Mouse (Mus musculus) urinary bladder, postnatal 36 days (tissue): ENCODE results near the gene Slc7a7.

Experiments used
- DNase-seq, 2 experiments: peaks; one replicate each; pipeline ENCODE4 v3.0.0; 2022; ENCODE audit warnings: low spot score in 2 of 2, mixed read lengths in 1 of 2

Slc7a7 gene

DNA sequence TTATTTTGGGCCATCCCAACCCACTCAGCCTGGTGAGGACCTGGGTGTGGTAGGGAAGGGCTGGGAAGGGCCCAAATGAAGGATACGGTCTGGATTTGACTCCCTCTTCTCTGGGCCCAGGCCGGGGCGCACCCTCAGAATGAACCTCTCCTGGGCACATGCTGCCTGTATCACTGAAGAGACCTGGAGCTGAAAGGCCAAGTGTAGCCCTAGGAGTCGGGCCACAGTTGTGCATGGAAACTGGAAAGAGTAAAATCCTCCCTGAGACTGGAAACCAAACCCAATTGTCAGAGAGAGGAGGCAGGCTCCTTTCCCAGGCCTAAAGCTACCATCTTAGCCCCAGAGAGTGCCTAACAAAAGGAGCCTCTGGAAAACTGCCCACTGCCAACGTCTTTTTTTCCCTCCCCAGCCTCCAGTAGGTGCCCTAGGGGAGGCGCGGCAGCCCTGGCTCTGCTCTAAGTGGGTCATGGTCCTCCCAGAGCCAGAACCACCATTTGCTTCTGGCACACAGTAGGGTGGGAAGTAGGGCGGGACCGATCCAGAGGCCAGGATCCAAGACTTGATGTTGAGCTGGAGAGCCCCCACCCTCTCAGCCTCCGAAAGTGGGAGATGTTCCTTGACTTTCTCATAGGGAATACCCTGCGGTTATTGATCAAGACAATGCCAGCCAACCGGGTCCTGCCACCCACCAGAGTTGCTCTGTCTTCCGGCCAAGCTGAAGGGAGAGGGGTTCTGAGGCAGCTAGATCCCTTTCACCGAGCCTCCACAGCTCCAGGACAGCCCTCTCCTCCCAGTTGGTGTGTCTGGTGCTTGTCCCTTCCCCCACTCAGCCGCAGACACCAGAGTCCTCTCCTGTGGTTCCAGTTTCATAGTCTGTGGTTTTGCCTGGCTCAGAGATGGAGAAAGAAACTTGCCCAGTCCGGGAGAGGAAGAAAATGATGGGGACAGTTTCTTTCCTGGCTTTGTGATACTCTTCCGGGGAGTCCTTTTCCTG, 15.6 kb upstream of the Slc7a7 start:
- DNase-seq = peak in 1 of 2 experiments; percentile 29

DNA sequence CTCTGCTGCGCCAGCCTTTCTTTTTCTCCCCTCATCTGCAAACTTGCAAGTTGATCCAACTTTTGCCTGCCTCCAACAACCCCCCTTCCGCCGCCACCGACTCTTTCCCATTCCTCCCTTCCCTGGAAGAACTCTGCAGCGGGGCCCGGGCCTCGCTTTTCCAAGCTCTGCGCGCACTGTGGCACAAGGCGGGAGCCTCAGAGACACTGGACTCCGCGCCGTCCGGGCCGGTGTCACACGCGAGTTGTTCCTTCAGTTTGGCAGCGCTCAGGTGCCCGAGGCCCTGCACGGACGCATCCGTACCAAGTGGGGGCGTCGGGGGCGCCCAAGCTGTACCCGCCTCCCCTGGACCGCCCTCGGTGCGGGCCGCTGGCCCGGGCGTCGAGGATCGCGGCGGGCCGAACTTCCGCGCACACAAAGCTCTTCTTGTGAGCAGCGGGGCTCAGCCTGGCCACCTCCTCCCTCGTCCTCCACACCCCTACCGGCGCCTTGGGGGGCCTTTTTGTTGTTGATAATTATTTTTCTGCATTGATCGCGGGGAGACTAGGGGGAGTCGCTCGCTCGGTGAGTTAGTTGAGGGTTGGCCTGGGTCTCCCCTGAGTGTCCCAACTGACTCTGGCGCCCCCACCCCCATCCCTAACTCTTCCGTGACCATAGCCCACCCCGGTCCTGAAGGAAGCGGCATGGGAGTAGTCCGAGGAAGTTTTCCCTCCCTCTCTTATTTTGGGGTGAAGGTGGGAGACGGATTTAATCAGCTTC, 14.7 kb upstream of the Slc7a7 start:
- peak in 1 of 2 experiments; percentile 39 for DNase-seq

DNA sequence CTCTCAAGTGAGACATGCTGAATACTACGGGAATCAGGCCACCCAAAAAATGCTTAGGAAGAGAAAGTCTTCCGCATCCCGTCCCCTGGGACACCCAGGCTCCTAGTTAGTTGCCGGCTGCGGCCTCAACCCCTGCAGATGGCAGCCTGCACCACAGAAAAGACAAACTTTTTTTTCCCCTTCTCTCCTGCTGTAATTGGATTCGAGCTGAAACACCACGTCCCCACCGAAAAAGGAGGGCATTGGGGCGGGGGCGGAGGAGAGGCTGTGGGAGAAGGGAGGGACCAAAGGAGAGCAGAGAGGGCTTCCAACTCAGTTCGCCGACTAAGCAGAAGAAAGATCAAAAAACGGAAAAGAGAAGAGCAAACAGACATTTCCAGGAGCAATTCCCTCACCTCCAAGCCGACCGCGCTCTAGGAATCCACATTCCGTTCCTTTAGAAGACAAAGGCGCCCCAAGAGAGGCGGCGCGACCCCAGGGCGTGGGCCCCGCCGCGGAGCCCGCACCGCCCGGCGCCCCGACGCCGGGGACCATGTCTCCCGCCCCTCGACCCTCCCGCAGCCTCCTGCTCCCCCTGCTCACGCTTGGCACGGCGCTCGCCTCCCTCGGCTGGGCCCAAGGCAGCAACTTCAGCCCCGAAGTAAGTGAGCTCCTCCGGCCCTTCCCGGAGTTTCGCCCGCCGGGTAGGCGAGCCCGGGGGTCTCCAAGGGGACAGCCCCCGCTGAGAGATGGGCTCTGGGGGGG, 13.9 kb upstream of the Slc7a7 start, which contains the start of gene Mmp14:
TSS of gene Mmp14 (plus strand) at position 279 of the 744 bp plus-strand sequence.
- peak; percentile 68 to 79 for DNase-seq

DNA sequence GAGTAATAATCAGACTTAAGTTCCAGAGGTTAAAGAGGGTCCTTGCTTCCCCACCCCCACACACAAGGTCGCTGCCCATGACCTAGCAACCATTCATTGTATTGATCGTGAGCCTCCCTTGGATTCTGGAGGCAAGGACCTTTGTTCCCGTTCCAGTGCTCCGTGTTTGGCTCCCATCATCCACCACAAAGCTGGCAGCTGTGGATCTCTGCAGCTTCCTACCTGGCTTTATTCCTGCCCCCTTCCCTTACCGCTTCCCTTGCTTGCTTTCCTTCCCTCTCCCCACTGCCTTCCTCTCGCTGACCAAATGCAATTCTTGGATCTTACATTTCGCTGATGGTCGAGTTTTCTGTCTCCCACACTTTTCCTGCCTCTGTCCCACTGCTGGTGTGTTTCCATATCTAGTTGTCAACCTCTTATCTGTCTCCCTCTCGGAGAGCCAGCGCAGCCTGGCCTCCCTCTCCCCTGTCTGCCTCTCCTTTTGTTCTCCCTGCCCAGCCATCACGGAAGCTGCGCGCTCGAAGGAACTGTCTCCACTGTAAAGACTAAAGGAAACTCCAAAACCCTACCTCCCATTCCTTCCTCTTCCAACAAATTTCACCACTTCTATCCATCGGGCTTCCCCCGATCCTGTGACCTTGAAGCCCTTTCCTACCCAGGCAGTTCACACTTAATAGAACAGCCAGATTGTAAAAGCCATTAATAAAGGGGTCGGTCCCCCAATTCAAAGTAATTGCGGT, 13.0 kb upstream of the Slc7a7 start:
- no peak for DNase-seq

DNA sequence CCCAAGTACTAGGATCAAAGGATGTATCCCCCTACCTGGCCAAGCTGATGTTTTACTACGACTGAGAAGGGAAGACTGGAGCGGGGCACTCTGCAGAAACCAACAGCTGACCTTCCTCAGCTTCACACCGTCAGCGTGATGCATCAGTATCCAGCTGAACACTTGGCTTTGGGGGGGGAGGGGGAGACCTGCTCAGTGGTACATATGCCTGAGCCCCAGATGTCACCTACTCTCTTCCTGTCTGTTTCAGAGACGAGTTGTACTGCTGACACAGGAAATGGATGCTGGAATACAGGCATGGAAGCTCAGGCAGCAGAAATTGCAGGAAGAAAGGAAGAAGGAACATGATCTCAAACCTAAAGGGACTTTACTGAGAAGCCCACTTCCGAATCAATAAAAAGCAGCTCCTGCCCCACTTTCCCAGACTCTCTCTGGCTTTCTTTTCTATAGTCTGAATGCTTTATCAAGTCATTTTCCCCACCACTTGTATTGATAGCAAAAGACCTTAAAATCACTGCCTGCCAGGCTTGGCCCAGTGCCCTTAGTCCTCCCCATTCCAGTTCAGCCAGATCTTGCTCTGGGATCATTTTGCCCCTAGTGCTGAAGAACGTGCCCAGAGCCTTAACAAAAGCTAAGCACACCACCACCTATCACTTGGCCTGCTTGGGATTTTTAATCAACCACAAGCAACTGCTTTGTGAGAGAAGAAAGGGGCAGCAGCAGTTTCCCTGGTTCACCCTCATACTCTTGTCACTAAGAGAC, 11.9 kb upstream of the Slc7a7 start:
- no peak for DNase-seq

DNA sequence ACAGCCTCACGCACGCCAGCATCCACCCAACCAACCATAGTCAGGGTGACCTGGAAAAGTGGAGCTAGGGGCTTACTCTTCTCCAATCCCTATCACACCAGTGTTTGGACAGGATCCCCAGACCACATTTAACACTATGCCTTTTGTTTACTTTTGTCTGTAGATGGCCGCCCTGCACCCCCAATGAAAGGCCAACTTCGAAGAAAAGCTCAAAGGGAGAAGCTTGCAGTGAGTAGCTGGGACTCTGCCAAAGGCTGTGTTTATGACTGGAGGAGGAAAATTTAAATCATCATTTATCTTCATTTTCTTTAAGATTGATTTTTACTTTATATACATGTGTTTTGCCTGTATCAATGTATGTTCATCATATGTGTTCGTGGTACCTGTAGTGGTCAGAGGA, 10.8 kb upstream of the Slc7a7 start:
- DNase-seq = no peak

DNA sequence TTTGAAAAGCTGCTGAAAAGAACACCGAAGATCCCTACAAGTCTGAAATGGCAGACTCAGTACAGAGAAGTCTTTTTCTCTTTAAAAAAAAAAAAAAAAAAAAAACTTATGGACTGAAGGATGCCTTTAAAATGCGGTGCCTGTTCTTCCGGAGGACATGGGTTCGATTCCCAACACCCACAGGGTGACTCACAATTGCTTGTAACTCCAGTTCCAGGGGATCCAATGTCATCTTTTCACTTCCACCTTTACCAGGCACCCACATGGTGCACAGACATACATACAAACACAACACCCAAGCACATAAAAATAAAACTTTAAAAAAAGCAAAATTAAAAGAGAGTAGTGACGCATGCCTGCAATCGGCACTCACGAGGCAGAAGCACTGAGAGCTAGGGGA, 10.1 kb upstream of the Slc7a7 start:
- no peak for DNase-seq

DNA sequence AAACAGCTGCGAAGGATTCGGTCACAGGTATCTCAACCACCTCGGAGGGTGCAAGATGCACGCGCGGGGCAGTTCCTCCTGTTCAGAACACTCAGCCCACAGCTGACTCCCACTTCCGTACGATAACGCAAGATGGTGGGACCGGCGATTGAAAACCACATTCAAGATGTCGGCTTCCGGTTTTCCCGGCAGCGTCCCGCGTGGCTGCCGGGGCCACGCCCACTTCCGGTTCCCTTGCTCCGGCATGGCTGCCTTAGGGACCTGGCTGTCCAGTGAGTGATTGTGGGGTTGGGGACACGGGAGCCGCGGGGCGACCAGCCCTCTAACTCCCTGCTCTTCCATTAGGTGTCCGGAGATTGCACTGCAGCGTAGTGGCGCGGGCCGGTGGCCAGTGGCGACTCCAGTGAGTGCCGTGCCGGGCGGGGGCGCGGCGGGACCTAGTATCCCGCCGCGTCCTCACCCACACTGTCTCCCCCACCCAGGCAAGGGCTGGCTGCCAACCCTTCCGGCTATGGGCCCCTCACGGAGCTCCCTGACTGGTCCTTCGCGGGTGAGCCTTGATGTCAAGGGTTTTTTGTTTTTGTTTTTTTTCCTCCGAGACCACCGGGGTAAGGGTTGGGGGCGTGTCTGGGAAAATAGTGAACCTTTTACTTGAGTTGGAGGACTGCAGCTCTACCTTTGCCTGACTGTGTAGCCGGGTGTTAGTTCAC, 9.3 kb upstream of the Slc7a7 start, which contains the start of gene Mrpl52:
TSS of gene Mrpl52 (plus strand) at position 221 of the 710 bp plus-strand sequence.
- peak; percentile 89 to 93 for DNase-seq

DNA sequence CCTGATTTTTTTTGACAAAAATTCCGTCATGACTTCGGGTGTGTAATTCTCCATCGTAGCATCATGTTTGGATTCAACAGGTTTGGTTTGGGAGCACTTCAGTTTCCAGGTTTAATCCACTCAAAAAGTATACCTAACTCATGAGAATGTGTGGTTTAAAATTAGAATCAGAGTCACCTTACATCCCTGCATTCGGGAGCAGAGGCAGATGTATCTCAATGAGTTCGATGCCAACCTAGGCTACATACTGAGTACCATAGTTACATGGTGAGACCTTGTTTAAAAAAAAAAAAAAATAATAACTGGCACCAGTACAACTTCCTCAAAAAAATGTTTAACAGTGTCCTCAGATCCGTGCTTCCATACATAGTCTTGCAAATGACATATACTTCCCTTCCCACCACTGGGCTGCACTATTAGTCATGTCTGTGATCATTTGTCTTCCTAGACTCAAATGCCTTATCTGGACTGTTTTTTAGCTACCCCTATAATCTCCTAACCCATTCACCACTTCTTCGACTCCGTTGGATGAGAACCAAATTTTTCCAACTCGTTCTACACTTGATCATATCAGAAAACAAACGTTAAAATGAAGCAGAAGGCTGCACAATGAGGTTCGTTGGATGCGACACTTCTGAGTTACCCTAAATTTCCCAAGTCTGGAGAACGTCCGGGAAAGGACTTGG, 8.6 kb upstream of the Slc7a7 start:
- DNase-seq = no peak

DNA sequence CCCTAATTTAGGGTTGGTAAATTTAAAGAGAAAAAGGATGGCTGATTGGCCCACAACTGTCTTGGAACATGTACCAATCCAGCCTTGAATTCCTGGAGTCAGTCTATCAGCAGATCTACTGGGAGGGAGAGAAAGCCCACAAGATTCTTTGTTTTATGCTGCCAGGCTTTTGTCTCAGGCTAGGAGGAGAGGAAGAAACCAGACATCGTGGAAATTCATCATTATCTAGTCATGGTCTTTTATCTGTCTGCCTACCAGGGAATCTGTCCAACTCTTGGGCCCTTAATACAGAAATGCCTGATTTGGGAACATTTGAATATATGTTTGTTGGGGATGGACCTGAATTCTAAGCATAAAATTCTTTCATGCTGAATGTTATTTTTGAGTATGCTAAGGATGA, 8.0 kb upstream of the Slc7a7 start:
- no peak for DNase-seq

DNA sequence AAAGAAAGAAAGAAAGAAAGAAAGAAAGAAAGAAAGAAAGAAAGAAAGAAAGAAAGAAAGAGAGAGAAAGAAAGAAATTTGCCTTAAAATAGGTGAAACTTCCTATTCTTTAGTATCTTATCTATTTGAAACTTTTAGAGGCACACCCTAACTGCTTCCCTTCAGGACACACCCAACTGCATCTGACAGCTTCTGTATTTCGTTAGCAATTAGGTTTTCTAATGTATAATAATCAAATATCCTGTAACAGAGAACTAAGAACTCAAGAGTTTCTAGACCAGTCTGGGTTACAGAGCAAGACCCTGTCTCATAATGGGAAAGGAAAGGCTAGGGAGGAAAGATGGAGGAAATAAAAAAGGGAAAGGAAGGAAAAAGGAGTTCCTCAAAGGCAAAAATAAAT, 7.1 kb upstream of the Slc7a7 start:
- DNase-seq = no peak

DNA sequence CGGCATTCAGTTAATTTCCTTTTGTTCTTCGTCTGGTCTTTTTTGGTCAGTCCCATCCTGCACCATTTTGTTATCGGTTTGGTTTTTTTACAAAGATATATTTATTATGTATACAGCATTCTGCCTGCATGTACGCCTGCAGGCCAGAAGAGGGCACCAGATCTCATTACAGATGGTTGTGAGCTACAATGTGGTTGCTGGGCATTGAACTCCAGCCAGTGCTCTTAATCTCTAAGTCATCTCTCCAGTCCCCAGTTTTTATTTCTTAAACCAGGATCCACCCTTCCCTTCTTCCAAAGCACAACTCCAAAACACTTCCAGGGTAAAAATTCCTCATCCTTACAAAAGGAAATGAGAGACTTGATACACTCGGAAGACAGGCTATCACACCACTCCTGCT, 5.8 kb upstream of the Slc7a7 start:
- no peak for DNase-seq

DNA sequence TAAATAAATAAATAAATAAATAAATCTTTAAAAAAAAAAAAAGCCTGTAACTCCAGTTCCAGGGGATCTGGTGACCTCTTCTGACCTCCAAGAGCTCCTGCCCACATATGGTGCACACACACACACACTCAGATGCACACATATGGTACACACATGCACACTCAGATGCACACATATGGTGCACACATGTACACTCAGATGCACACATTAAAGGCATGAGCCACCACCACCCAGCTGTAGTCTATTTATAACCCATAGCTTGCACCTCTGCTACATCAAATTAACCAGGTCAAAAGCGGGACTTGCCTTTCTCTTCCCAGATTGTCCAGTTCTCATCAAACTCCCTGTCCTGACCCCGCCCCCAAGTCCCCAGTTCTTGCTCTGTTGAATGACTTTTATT, 3.4 kb upstream of the Slc7a7 start:
- DNase-seq = no peak

DNA sequence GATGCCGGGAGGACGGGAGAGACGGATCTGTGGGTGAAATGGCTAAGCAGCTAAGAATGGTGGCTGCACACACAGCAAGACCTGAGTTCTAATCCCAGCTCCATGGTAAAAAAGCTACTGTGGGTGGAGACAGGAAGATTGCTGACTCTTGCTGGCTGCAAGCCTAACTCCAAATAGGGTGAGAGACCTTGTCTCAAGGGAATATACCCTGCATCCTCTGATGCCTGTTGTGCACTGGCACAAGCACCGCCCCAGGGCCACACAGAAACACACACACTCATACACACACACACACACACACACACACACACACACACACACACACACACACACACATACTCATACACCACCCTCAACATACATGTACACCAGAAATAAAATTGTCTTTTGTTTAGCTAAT, 750 bp downstream of the Slc7a7 start:
- no peak for DNase-seq

DNA sequence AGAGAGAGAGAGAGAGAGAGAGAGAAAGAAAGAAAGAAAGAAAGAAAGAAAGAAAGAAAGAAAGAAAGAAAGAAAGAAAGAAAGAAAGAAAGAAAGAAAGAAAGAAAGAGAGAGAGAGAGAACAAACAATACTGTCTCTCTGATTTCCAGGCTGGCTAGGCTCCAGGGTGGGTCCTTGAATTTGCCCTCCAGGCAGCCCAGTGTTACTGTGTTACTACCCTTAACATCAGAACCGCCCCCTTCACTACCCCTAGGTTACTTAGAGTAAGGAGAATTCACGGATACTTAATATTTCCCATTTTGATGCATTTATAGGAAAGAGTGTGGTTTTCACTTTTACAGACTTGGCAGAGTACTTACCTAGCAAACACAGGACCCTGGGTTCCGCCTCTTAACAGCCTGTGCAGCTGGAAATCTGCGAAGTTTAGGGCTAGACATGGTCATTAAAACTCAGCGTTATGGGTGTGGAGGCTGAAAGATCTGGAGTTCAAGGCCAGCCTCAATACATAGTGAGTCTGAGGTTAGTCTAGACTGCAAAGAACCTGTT, 1.3 kb downstream of the Slc7a7 start:
- DNase-seq = no peak

DNA sequence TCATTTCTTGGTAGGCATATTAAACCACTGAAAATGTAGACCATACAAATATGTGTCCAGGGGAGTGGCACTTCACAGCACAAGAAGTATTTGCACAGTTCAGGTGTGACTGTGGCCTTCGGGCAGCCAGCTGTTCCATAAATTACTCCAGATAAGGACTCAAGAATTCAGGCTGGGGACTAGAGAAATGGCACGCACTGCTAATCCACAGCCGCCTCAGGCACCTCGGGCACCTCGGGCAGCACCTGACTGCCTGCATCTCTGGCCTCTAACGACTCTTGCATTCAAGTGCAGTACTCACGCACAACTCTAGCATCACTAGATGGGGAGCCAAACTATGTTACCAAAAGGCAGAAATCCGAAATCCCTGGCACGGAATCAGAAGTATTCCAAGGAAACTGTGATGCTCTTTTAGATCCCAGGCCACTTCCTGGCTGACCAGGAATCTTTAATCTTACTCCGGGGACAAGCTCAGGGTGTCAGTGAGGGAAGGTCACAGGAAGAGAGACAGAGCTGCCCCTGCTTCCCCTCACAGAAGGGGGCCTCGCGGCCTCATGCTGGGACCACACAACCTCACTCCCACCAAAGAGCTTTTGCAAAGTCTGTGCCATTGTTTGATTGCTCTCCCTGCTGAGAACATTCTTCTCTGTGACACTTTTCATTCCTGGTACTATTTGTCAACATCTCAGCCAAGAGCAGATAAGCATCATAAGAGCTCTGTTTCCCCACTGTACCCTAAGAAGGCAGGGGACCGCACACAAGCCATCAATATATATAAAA, 2.1 kb downstream of the Slc7a7 start:
- no peak for DNase-seq

DNA sequence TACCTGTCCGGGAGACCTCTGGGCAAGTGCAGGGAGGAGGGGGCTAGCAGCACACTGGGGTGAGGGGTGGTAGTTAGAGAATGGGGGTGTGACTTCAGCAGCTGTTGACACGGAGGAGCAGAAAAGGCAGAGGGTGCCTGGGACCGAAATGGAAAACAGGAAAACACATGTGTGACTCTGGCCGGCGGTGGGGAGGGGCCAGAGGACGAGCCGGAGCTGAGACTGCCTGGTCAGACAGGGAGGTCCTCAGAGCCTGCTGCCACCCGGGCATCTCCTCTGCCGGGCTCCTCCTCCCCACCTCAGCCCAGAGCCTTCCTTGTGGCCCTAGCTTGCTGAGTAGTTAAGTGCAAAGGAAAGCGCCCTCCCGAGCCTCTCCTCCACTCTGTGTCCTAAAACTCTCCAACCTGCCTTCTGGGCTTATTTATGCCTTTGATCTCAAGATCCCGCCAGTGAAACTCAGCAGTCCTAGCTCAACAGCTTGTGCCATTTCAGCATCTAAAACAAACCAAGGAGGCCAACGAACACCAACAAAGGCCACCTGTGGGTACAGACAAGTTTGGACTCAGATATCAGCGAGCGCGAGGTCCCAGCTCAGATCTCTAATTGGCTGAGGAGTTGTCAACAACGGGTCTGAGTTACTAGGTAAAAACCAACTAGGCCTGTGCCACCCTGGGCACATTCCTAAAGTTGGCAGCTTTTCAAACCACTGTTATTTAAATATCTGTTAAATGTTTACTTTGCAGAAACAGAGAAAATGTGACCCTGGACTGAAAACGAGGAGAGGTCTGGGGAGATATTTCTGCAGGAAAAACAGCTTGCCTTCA, 3.5 kb downstream of the Slc7a7 start:
- DNase-seq = peak; percentile 35 to 38
